Mouse (Mus musculus) midbrain, embryonic 11.5 days (tissue): ENCODE results near the gene Olfr1406. TPM values are rescaled to one million over a fixed set of nuclear protein-coding genes. Genes with fewer than 3 reads are reported as not detected.
"Not testable (repeated sequence)": the region's sequence is repeated elsewhere in the genome, so short reads cannot be mapped to it uniquely, and the experiment has no call there.

ENCODE experiments used
- ATAC-seq: fragments of 200-750 bp; cut with Nextera tagmentation; 2 replicates; pipeline ENCODE4 v1.8.0; 2017; ENCODE audit warnings: moderate TSS enrichment, moderate library complexity; ENCODE audit not compliant: low FRiP score
- DNase-seq: peaks from one replicate; pipeline ENCODE4 v3.0.0; 2015; ENCODE audit warnings: low spot score; ENCODE audit errors: missing footprints
- H3K27ac ChIP-seq: fragments of 300-500 bp; sonication (generic); 2 replicates; pipeline ENCODE4 v1.5.1; 2014; ENCODE audit warnings: low read depth, low read length
- H3K27me3 ChIP-seq: fragments of 300-500 bp; sonication (generic); 2 replicates; pipeline ENCODE4 v1.6.1; 2014; ENCODE audit warnings: mild to moderate bottlenecking, low read length, moderate library complexity, mixed read lengths; ENCODE audit not compliant: control insufficient read depth, insufficient read depth
- H3K36me3 ChIP-seq: fragments of 300-500 bp; sonication (generic); 2 replicates; pipeline ENCODE4 v1.6.1; 2014; ENCODE audit warnings: mild to moderate bottlenecking, low read length, moderate library complexity, mixed read lengths; ENCODE audit not compliant: control insufficient read depth, insufficient read depth
- H3K4me1 ChIP-seq: fragments of 300-500 bp; sonication (generic); 2 replicates; pipeline ENCODE4 v1.6.1; 2014; ENCODE audit warnings: low read length; ENCODE audit not compliant: control insufficient read depth, insufficient read depth
- H3K4me2 ChIP-seq: fragments of 300-500 bp; sonication (generic); 2 replicates; pipeline ENCODE4 v1.6.1; 2014; ENCODE audit warnings: mild to moderate bottlenecking, moderate library complexity
- H3K4me3 ChIP-seq: fragments of 300-500 bp; sonication (generic); 2 replicates; pipeline ENCODE4 v1.5.1; 2014; ENCODE audit warnings: low read depth, low read length
- H3K9ac ChIP-seq: fragments of 300-500 bp; sonication (generic); 2 replicates; pipeline ENCODE4 v1.6.1; 2014; ENCODE audit warnings: low read length
- H3K9me3 ChIP-seq: fragments of 300-500 bp; sonication (generic); 2 replicates; pipeline ENCODE4 v1.6.1; 2016; ENCODE audit warnings: low read length; ENCODE audit not compliant: control insufficient read depth
- WGBS: fragments of 180-500 bp; shearing (Covaris S2); extraction: QIAGEN DNeasy Blood & Tissue Kit; methylation state at CpG from one replicate; pipeline ENCODE4 v1.1.7; 2014; 5-methylcytosine and 5-hydroxymethylcytosine counted together
- polyA plus RNA-seq: library from polyadenylated mRNA; unstranded; fragments of >200 nt; fragmentation: Nextera tagmentation; extraction: Ambion mirVana; gene quantifications from 2 replicates; pipeline ENCODE4 v1.2.1, GENCODE M21; 2014

The Olfr1406 gene
- polyA plus RNA-seq, result not detected in 2 replicates

DNA sequence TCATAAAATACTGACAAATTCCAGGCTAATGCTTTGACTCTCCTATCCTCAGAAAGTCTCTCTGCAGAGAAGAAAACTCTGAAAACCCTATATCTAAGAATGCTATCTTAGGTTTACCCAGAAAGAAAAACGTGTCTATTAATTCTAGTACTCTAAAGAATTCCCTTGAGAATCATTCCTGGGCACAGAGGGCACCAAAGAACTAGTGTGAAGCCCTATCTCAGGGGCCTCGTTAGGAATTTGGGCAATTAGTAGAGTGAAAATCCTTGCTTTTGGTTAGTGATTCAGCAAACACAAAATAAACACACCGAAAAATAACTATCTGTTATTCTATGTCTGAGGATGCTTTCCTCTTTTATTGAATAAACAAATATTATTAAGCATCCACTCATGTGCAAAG, at the start of gene Olfr1406:
TSS of gene Olfr1406 (minus strand) at position 101 of the 400 bp plus-strand sequence.
- no peak within 1 kb of the TSS for H3K4me2 ChIP-seq
- H3K36me3 ChIP-seq, result no peaks in the 10 kb centered on the region
- ATAC-seq (no peak), DNase-seq (no peak)
- H3K27me3 ChIP-seq, result no peaks in the 10 kb centered on the region
- H3K4me1 ChIP-seq, result no peaks in the 10 kb centered on the region
- no peaks in the 10 kb centered on the region for H3K9me3 ChIP-seq
- H3K4me3 ChIP-seq, result no peak within 1 kb of the TSS
- no peak within 1 kb of the TSS for H3K27ac ChIP-seq
- 59% methylated on average over 3 of the region's 3 CpGs for WGBS
- no peak within 1 kb of the TSS for H3K9ac ChIP-seq

DNA sequence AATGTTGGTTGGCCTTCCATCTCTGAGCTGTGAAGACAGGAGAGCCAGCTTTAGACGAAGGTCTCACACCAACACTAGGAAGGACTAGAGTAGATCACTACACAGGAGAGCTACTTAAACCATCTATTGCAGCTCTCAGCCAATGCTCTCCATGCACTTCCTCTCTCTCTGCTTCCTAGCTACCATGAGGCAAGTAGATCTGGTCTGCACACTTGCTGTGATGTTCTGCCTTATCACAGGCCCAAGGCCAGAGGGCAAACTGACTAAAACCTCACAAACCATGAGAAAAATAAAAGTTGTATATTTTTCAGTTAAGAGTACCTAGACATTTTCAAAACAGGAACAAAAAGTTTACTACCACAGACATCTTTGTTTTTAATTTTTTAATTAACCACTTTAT, 46.6 kb upstream of the Olfr1406 start:
- not testable (repeated sequence) for H3K9ac ChIP-seq, H3K27ac ChIP-seq, H3K27me3 ChIP-seq, H3K4me3 ChIP-seq, ATAC-seq, H3K4me2 ChIP-seq, DNase-seq, H3K36me3 ChIP-seq, H3K4me1 ChIP-seq, H3K9me3 ChIP-seq
- 95% methylated on average over 1 of the region's 1 CpGs for WGBS

DNA sequence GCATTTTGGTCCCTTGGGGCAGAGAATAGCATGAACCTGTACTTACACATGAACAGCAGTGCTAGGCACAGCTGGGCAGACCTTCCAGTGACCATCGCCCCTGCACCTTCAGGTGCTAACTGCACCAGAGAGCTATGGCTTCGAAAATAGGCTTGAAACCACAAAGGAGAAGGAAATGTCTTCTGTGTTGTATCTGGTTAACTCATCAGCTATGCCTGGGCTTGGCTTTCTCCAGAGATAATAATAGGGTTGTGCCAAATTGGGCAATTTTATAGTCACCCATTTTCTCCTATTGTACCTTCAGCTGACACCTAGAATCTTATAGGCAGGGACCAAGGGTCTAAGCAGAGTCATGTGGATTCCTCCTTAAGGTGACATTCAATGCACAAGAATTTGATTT, 36.6 kb upstream of the Olfr1406 start, which contains the start of gene Fcer1a:
TSS of gene Fcer1a (minus strand) at position 134 of the 400 bp plus-strand sequence.
- H3K4me2 ChIP-seq, result no peak within 1 kb of the TSS
- no peaks in the 10 kb centered on the region for H3K27me3 ChIP-seq
- no peaks in the 10 kb centered on the region for H3K36me3 ChIP-seq
- H3K9ac ChIP-seq, result no peak within 1 kb of the TSS
- no peaks in the 10 kb centered on the region for H3K4me1 ChIP-seq
- H3K27ac ChIP-seq, result no peak within 1 kb of the TSS
- ATAC-seq, result no peak
- H3K9me3 ChIP-seq, result no peaks in the 10 kb centered on the region
- 88% methylated on average over 2 of the region's 2 CpGs for WGBS
- no peak within 1 kb of the TSS for H3K4me3 ChIP-seq
- no peak for DNase-seq

DNA sequence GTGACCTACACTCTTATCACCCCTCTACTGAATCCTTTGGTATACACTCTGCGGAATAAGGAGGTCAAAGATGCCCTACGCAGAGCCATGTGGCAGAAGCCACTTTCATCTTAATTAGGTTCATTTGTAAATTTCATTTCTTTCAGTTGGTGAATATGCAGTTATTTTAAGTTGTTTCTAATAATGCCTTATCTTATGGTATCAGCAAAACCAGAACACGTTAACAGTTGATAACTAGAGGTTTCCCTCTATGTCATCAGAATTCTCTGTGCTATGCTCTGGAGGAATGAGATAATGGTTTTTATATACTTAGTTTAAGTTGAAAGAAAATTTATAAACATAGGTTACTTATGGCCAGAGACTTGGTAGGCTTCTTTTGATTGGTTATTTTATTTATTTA, 26.0 kb upstream of the Olfr1406 start:
- Histone ChIP-seq H3K4me3 (no peak overlapping the region), H3K27me3 (no peaks in the 10 kb centered on the region), H3K36me3 (no peaks in the 10 kb centered on the region), H3K27ac (no peak overlapping the region), H3K4me2 (no peak overlapping the region), H3K4me1 (no peaks in the 10 kb centered on the region), H3K9ac (no peak overlapping the region), H3K9me3 (no peaks in the 10 kb centered on the region)
- DNase-seq (no peak), ATAC-seq (no peak)
- WGBS, result 92% methylated on average over 3 of the region's 3 CpGs

DNA sequence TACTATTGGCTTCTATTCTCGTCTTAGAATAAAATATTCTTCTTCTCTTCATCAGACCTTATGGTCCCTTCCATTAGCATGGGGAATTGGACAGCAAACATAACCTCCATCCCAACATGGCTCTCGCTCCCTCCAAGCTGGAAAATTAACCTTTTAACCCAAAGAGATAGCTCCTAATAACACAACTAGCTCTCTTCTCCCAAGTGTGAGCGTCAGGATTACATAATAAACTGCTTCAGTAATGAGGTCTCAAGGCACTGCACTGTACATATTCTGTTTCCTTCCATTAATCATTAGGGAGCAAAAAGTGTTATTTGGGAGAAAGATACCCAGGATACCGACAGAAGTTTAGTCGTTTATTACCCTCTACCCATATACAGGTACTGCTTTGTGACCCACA, 21.7 kb upstream of the Olfr1406 start, which contains the start of gene Olfr1404:
TSS of gene Olfr1404 (plus strand) at position 301 of the 400 bp plus-strand sequence.
- Histone ChIP-seq H3K9me3 (no peaks in the 10 kb centered on the region), H3K27ac (no peak within 1 kb of the TSS), H3K27me3 (no peaks in the 10 kb centered on the region), H3K36me3 (no peaks in the 10 kb centered on the region), H3K9ac (no peak within 1 kb of the TSS), H3K4me3 (no peak within 1 kb of the TSS), H3K4me2 (no peak within 1 kb of the TSS), H3K4me1 (no peaks in the 10 kb centered on the region)
- WGBS, result 84% methylated on average over 5 of the region's 5 CpGs
- no peak for DNase-seq
- ATAC-seq, result no peak

DNA sequence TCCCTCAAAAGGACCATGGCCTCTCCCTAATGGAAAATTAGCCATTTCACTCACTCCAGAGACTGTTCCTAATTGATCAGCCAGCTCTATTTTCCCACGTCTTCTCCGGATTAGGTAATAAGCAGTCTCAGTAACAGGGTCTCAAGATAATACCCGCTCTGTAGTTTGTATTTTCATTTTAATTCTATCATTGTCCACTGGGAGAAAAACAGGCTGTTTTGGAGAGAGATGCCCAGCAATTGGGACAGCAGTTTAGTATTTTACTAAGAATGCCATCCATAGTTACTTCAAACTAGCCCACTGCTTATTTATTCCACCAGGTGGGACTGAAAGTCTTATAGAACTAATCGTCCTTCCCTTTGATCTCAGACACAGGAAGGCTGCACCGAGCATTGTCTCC, 7.1 kb upstream of the Olfr1406 start, which contains the start of gene Olfr218:
TSS of gene Olfr218 (plus strand) at position 301 of the 400 bp plus-strand sequence.
- no peak within 1 kb of the TSS for H3K27ac ChIP-seq
- H3K4me2 ChIP-seq, result no peak within 1 kb of the TSS
- 77% methylated on average over 5 of the region's 5 CpGs for WGBS
- no peak for DNase-seq
- H3K9me3 ChIP-seq, result no peaks in the 10 kb centered on the region
- no peak within 1 kb of the TSS for H3K4me3 ChIP-seq
- H3K9ac ChIP-seq, result no peak within 1 kb of the TSS
- no peak for ATAC-seq
- H3K36me3 ChIP-seq, result no peaks in the 10 kb centered on the region
- H3K4me1 ChIP-seq, result no peaks in the 10 kb centered on the region
- no peaks in the 10 kb centered on the region for H3K27me3 ChIP-seq

DNA sequence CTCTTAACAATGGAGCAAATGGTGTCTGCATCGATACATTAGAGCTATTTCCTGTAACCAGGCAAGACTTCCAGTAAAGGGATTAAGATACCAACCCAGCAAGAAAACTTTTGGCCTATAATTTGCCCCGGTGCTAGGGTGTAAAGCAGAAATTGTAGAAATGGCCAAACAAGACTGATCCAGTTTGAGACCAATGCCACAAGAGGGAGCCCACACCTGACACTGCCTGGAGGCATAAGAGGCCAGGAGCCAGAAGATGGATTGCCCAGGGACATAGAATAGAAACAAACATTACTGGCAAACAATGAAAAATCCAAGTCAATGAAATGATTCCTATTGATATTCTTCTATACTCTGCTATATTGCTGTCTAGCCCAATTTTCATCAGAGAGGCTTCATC, 5.9 kb upstream of the Olfr1406 start:
- H3K4me1 ChIP-seq, result no peaks in the 10 kb centered on the region
- WGBS, result 88% methylated on average over 2 of the region's 2 CpGs
- DNase-seq, result no peak
- H3K9me3 ChIP-seq, result no peaks in the 10 kb centered on the region
- H3K27ac ChIP-seq, result no peak overlapping the region
- no peaks in the 10 kb centered on the region for H3K27me3 ChIP-seq
- H3K9ac ChIP-seq, result no peak overlapping the region
- H3K4me3 ChIP-seq, result no peak overlapping the region
- ATAC-seq, result no peak
- no peak overlapping the region for H3K4me2 ChIP-seq
- no peaks in the 10 kb centered on the region for H3K36me3 ChIP-seq

DNA sequence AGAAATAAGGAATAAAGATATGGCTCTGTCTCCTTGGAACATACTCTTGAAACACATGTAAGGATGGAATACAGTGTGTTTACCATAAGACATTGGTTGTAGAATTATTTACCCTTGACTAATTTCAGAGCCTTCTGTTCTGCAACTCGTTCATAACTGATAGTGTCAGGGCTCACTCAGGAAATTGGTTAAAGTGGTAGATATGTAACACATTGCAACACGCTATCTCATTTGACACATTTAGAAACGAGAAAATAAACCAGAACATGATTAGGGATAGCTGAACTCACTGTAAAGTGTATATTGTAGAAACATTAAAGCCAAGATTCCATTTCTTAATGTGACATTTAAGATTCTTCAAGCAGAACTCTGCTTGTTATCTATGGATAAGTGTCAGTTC, 1.6 kb upstream of the Olfr1406 start:
- Histone ChIP-seq H3K4me3 (no peak overlapping the region), H3K27me3 (no peaks in the 10 kb centered on the region), H3K27ac (no peak overlapping the region), H3K9me3 (no peaks in the 10 kb centered on the region), H3K4me2 (no peak overlapping the region), H3K4me1 (no peaks in the 10 kb centered on the region), H3K36me3 (no peaks in the 10 kb centered on the region), H3K9ac (no peak overlapping the region)
- WGBS, result 86% methylated on average over 3 of the region's 3 CpGs
- DNase-seq (no peak), ATAC-seq (no peak)

DNA sequence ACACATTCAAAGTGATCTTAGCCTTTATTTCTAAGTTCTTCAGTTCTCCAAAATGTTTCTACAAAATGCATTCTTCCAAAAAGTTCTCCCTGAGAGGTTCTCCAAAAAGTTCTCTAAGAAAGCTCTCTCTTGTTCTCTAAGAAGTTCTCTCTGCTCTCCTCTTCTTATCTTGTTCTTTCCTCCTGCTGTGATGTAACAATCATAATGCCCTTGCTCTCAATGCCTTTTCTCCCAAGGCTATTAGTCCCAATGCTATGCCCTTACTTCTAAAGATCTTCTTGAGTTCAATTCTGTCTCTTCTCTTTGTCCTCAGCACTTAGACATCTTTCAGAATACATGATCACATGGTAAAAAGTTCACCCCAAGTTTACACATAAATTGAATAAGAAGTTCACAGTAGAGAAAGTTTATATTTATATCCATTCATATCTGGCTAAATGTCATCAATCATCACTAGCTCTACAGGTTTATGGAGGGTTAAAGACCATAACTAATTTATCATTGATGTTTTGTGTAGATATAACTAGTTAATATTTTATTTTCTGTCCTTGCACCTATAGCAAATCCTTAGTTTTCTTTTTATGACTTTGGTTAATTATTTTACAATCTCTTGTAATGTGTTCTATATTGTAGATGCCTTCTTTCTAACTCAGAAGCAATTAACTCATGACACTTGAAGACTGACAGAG, 16.1 kb downstream of the Olfr1406 start:
- H3K4me3 ChIP-seq, result no peak overlapping the region
- H3K9ac ChIP-seq, result no peak overlapping the region
- H3K27me3 ChIP-seq, result no peaks in the 10 kb centered on the region
- no peaks in the 10 kb centered on the region for H3K9me3 ChIP-seq
- H3K4me2 ChIP-seq, result no peak overlapping the region
- no peaks in the 10 kb centered on the region for H3K36me3 ChIP-seq
- no peak for ATAC-seq
- no peak for DNase-seq
- H3K4me1 ChIP-seq, result no peaks in the 10 kb centered on the region
- H3K27ac ChIP-seq, result no peak overlapping the region
